Mouse (Mus musculus) natural killer cell, adult 2 months (primary cell): Measurements from ENCODE around the gene Ly6g5c.

Experiments
- DNase-seq, 2 experiments: peaks; one replicate each; pipeline ENCODE4 v3.0.0; 2022; ENCODE audit warnings: low spot score in 2 of 2

Gene Ly6g5c

GRCm38 (mm10) chr17:35108097-35108496, at the start of gene Ly6g5c:
Gene Ly6g5c (plus strand): TSS chr17:35108279.
- DNase-seq: no peak

- DNase-seq: no peak
These were observed 49.8 kb upstream of the Ly6g5c start for GRCm38 (mm10) chr17:35058316-35058715.

GRCm38 (mm10) chr17:35058911-35059892, 48.9 kb upstream of the Ly6g5c start, which contains the start of gene Ddah2:
Gene Ddah2 (plus strand): TSS chr17:35059035.
- DNase-seq: peak; percentile 72 to 86

DNA sequence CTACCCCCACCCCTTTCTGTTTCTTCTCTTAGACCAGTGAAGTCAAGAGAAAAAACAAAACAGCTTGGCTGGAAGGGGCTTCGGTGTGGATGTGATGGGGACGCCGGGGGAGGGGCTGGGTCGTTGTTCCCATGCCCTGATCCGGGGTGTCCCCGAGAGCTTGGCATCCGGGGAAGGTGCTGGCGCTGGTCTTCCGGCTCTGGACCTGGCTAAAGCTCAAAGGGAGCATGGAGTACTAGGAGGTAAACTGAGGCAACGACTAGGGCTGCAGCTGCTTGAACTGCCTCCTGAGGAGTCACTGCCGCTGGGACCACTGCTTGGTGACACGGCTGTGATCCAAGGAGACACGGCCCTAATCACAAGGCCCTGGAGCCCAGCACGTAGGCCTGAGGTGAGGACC, 48.0 kb upstream of the Ly6g5c start:
- DNase-seq: no peak

- DNase-seq: no peak
These were observed 47.3 kb upstream of the Ly6g5c start for GRCm38 (mm10) chr17:35060737-35061297.

- no peak for DNase-seq
These were observed 46.8 kb upstream of the Ly6g5c start for GRCm38 (mm10) chr17:35061299-35061698.

GRCm38 (mm10) chr17:35063466-35063865, 44.6 kb upstream of the Ly6g5c start:
- DNase-seq: no peak

GRCm38 (mm10) chr17:35064378-35064877, 43.7 kb upstream of the Ly6g5c start:
- no peak for DNase-seq

- DNase-seq: no peak
These were observed 42.8 kb upstream of the Ly6g5c start, which contains the start of gene Ly6g6c for GRCm38 (mm10) chr17:35064951-35065947. Gene Ly6g6c (plus strand): TSS chr17:35065388.

DNA sequence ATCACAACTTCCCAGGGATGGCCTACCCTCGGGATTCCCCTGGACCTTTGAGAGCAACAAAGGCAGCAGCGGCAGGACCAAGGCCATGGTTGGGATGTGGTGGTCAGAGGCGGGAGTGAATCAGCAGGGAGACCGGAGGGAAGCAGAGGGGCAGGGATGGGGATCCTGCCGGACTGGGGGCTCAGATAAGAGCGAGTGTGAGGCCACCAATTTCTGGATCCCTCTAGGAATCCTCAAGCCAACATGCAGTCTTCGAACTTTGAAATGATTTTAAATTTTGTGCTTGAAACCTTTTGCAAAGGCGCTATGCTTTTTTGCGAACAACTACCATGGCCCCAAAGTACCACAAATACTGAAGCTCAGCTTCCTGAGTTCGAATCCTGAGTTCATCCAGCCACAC, 42.0 kb upstream of the Ly6g5c start, which contains the start of gene Mpig6b:
Mpig6b (minus strand) TSS at position 101 of the 400 bp plus-strand sequence.
- DNase-seq: no peak

DNA sequence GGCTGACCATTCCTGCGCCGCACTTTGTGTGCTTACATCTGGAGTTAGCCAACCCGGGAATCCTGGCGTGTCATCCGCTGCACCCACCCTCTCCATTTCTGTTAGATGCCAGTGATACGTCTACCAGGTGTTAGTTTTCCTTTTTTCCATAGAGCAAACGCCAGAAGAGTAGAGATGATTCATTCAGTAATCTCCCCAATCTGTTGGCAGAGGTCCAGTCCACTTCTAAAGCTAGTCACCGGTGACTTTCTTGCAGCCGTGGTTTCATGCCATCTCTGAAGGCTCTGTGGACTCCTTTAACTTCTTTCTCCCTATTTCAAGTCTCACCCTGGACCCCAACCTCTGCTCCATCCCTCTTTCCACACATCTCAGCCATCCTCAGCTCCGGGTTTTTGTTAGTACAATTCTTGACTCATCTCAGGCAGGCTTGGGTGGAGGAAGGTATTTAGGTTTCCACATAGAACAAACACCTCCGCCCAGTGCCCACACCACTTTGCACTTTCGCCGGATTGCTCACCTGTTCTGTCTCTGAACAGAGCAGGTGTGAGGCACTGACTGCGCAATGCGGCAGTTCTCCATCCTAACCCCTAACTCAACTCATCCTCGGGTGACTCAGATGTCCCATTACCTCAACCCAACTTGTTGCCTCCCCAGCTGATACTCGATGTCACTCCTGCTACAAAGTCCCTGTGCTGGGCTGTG, 39.7 kb upstream of the Ly6g5c start:
- no peak for DNase-seq

DNA sequence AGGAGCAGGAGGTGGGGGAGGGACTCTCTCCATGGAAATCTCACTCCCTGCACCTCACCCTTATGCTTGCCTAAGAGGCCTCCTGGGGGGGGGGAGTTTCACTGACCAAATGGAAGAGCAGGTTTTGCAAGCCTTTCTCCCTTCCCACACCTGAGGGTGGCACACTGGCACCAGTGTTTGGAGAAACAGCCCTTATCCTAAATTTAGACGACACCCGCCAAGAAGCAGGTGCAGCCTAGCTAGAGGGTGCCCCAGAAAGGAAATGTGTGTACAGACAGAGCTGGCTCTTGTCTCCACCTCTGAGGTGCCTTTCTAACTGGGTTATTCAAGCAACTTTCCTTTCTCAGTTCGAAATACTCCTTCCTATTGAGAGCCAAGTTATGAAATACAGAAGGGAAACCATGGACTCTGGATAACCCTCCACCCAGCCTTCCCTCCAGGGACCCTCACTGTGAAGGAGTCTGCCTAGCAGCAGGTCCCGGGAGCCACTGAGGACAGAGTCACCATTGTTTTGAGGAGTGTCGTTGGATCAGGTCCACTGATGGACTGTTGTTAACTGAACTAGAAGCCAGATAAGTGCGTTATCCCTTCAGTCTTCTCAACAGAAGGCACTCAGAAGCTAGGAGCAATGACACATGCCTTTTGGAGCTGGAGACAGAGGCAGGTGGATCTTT, 37.4 kb upstream of the Ly6g5c start:
- DNase-seq: no peak

- no peak for DNase-seq
These were observed 36.6 kb upstream of the Ly6g5c start for GRCm38 (mm10) chr17:35071454-35071853.

- no peak for DNase-seq
These were observed 34.0 kb upstream of the Ly6g5c start for GRCm38 (mm10) chr17:35074097-35074496.

DNA sequence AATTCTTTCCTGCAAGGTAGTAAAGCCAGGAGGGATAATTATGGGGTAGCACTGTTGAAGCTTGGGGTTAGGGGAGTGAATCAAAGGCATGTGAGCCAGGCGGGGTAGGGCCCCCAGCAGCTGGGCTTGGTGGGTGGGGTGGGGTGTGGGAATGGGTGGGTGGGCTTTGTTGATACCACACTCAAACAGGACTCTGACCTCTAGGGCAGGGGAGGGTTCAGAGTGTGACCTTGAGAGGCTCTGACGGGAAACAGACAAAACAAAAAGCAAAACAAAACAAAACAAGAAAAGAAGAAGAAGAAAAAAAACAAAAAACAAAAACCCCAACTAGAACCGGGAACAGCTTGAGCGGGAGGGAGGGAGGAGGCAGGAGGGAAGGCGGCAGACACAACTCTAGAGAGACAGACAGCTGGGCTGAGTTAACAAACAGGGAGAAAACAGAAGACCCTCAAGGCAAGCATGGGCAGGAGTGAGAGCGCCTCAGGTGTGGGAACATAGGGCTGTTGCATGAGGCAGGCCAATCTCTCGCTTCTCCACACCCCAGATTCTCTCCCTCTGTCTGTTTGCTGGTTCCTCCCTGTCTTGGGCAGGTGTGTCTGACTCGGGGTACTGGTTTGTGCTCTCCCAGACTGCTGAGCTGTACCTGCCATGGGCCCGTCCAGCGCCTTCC, 31.4 kb upstream of the Ly6g5c start, which contains the start of gene Ly6g6e:
Ly6g6e (plus strand) TSS at position 396 of the 670 bp plus-strand sequence.
- DNase-seq: no peak

GRCm38 (mm10) chr17:35077285-35077684, 30.8 kb upstream of the Ly6g5c start:
- DNase-seq: no peak

DNA sequence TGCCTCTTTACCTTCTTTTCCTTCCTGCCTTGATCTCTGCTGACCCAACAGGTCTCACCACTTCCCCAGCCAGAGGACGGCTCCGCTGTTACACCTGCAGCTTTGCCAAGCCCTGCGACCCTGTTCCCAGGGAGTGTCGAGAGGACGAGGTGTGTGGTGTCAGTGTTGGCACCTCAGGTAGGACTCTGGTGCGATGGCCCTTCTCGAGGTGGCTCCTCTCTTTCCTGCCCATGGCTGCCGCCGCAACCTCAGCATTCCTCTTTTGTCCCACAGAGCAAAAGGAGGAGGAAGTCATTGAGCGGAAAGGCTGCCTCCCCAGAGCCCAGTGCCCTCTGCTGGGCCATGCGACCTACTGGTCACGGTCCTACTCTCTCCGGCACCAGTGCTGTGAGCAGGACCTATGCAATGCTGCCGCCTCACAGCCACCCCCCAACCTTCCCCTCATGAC, 30.3 kb upstream of the Ly6g5c start, which contains the start of gene Ly6g6d:
Ly6g6d (minus strand) TSS at position 280 of the 448 bp plus-strand sequence.
- DNase-seq: no peak

DNA sequence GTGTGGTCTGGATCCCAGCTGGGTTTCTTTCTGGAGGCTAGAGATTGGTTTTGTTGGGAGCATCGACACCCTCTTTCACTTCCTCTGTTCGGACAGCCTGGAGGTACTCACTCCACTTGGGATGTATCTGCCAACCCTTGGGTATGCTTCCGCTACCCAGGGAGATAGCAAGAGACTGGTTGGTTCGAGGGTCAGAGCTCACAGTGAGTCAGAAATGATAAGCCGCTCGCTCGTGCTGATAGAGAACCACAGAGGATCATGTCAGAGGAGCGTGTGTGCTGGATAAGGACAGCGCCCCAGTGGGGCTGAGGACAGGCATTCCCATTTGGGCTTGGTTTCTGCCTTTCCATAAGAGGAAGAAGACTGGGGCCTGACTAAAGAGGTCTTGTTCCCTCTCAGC, 28.3 kb upstream of the Ly6g5c start:
- DNase-seq: no peak

GRCm38 (mm10) chr17:35080248-35080647, 27.8 kb upstream of the Ly6g5c start:
- DNase-seq: no peak
